Mouse (Mus musculus): Measurements from ENCODE around the gene Tmigd3.

- TF ChIP-seq POLR2A (IDR thresholded peaks at IDR 0.05; ENCODE audit: low read depth, low read length), result no peak
- no peak for TF ChIP-seq CTCF (IDR thresholded peaks at IDR 0.05; ENCODE audit: extremely low read depth, insufficient read length, insufficient replicate concordance, low read depth, low read length)
Measured at GRCm38 (mm10) chr3:105918355-105918745, 47.6 kb downstream of the Tmigd3 start.
